Mouse (Mus musculus) heart, postnatal 25 days (tissue): Measurements from ENCODE around the gene Dennd1b. TPM values are rescaled to one million over a fixed set of nuclear protein-coding genes. Genes with fewer than 3 reads are reported as not detected.

Experiments
- DNase-seq: peaks from one replicate; pipeline ENCODE4 v3.0.0; 2022; ENCODE audit warnings: low spot score
- intact Hi-C: fragments of 180-260 bp; cut with DNase I; formaldehyde crosslinking; loops from one replicate; pipeline ENCODE4 v1.15.1; 2025
- total RNA-seq, 2 experiments: library from RNA; stranded (reverse); gene quantifications; 2 replicates each; pipeline ENCODE4 v1.2.3; 2021

The Dennd1b gene
- total RNA-seq, 2 experiments from 2014 or later = 22.6 to 23.2 TPM

DNA sequence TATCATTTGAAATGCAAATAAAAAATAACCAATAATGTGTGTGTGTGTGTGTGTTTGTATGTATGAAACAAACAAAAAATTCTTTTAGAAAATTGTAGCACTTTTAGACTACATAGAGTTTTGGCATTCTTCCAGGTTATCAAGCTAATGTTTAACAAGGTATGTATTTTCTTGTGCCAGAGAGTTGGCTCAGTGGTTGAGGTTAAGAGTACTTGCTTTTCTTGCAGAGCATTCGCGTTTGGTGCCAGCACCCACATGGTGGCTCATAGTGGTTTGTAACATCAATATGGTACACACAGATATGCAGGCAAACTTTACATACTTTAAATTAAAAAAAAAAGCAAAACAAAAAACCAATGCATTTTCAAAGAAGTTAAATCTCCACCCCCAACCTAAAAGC lies 101.5 kb downstream of the Dennd1b start:
- intact Hi-C loops = no loop called here
- no peak for DNase-seq

DNA sequence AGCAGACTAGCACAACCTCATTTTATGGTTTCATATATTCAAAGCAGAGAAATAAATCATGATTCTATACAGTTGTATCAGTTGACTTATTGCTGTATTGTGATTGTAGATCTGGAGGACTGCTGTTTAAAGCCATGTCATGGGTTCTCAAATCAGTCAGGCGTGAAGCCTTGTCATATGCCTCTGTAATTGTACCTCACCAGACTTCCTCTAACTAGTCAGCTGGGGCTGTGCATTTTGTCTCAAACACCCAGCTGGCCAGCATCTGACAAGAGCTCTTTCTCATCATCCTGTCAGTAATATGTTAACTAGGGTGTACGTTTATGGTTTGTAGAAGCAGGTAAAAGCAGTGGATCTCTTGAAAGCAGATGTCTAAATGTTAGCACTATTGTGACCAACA lies 104.0 kb downstream of the Dennd1b start:
- intact Hi-C loops = no loop called here

DNA sequence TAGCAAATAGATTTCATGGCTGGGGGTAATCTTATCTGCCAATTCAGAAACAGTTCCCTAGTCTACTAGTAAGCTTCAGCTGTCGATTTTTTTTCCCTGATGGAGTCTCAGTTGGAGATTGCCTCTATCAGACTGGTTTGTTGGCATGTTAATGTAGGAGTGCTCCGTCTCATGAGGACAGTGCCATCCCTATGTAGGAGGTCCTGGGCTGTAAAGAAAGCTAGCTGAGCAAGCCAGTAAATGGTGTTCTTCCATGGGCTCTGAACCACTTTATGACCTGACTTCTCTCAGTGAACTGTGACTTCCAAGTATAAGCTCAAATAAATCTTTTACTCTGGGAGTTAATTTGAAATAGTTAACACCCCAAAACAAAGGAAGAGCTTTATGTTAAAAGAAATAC lies 107.8 kb downstream of the Dennd1b start:
- no peak for DNase-seq
- intact Hi-C loops = no loop called here

More for the DNA sequence above, 104.0 kb downstream of the Dennd1b start:
- DNase-seq = no peak

DNA sequence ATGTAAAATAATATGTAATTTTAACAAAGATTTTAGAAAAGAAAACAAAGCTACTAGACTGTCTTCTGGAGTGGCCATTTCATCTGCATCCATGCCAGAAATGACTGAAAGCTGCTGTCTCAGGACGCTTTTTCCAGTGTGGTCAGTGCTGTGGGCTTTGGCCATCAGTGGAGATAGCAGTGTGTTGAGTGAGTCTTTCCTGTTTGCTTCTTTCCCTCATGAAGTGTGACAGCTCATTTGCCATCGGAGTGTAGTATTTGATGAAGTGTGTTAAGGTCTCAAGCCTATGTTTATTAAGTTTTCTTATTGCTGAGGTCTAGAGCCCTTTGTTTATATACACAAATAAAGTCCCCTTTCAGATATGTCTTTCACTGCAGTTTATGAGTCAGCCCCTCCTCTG lies 112.4 kb downstream of the Dennd1b start:
- intact Hi-C loops = loop anchor here (5.0 kb wide), 1 partner anchor 163 kb away; no protein-coding TSS in a partner anchor
- DNase-seq = no peak

DNA sequence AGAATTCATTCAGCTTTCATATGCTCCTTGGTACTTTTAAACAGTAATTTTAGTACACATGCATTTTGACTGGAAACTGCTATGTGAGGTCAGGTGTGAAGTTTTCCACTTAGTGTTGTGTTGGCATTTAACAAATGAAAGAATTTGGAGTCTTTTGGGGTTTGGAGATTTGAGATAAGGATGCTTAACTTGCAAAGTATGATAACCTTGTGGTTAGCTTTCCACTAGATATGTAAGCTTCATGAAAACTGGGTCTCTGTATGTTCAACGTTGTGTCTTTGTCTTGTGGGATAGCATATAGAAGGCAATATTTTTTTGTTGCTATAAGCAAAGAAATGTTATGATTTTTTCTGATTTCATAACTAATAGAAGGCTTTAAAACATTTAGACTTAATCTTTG lies 114.8 kb downstream of the Dennd1b start:
- intact Hi-C loops = loop anchor here (5.0 kb wide), 1 partner anchor 166 kb away; no protein-coding TSS in a partner anchor

DNA sequence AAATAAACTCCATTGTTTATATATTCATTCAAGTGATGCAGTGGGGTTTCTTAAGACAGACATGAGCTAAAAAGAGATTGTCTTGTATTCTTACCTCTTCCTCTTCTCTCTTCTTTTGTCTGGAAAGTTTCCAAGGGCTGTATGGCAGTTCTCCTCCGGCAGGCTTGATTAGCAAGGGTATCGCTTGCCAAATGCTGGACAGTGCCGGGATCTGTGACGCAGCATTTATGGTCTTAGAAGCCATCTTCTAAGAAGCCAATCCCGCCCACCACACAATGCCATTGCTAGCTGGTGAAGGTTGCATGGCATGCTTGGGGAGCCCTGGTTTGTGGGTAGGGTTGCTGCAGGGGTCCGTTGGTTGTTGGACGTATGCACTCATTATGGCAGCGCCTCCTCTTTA lies 115.8 kb downstream of the Dennd1b start:
- no peak for DNase-seq
- intact Hi-C loops = loop anchor here (5.0 kb wide), 1 partner anchor 167 kb away; no protein-coding TSS in a partner anchor

More for the DNA sequence above, 114.8 kb downstream of the Dennd1b start:
- DNase-seq = no peak

DNA sequence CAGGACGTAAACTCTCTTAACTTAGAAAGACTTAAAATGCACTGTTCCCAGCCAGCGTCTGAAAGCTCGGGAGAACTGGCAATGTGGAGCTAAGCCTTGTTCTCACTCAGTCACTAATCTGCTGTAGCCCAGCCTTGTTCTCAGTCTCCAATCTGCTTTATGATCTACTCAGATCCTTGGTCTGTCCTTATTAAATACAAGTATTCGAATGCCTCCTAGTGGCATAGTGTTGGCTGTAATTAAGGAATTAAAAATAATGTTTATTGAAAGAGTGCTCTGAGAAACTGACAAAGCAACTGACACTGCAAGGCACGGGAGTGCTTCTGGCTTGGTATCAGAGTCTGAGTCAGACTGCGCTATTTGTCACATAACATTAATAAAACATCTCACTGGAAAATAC lies 116.3 kb downstream of the Dennd1b start:
- intact Hi-C loops = loop anchor here (5.0 kb wide), 1 partner anchor 167 kb away; no protein-coding TSS in a partner anchor
- DNase-seq = no peak

DNA sequence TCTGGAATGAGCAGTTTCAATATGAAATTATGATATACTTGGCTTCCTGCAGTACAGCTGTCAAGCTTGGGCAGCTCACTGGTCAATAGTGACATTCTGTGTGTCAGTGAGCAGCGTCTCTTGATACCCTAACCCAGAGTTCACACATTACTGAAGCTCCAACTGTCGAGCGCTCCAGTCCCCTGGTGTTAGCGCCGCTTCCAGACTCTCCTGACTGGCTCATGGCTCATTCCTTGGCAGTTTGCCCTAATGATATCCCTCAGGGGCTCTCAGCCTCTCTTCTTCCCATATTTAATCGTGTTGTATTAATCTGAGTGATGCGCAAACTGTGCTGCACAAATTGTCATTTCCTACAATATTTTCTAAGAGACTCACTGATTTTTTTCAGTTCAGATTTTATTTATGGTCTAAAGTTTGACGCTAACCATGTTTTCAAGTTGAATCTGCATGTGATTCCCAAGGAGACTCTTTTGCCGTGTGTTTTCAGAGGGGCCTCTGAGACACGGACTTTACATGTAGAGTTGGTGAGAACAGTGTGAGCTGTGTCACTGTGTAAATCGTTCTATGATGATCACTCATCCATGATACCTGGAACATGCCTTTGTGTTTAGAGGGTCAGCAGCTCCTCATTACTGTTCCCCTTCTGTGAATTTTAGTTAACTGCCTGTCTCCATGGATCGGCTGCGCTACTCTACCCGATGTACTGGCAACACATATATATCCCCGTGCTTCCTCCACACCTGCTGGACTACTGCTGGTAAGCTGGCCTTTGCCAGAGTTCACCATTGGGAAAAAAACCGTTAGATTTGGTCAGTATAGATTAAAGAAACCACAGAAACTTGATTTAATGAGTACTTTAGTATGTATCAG lies 117.5 kb downstream of the Dennd1b start:
- no peak for DNase-seq
- intact Hi-C loops = loop anchor here (5.0 kb wide), 2 partner anchors 118 to 223 kb away; partner anchors contain the start of genes 2310009B15Rik and Dennd1b

DNA sequence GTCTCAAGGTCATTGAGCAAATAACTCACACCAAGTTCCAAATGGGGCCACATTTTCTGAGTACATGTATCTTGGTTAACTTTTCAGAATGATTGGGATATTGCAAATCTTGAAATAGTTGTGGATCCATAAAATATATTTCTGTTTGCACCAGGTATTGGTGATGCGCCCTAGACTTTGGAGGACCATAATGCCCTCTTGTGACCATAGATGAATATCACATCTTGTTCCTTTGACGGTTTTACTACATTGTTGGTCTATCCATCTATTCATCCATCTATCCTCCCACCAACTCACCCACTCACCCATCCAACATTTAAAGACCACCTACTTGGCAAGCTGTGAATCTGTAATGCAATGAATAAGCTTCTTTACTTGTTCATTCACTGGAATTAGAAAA lies 120.1 kb downstream of the Dennd1b start:
- DNase-seq = no peak
- intact Hi-C loops = loop anchor here (1.0 to 5.0 kb wide), 3 partner anchors 121 to 248 kb away; partner anchors contain the start of genes 2310009B15Rik and Dennd1b

DNA sequence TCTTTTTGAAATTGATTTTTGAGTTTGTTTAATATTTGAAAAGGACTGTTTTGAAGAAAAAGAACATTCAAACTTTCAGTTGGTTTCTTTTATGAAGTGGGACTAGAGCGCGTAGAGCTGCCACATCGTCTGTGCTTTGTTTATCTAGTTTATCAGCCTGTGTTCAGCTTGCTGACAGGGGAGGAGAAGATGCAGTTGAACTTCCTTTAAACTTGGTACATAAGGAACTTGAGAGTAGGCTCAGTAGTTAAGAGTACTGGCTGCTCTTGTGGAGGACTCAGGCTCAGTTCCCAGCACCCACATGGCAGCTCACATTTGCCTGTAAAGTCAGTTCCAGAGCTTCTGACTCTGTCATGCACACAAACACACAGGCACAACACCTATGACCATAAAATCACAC lies 124.3 kb downstream of the Dennd1b start:
- intact Hi-C loops = no loop called here
- DNase-seq = no peak

DNA sequence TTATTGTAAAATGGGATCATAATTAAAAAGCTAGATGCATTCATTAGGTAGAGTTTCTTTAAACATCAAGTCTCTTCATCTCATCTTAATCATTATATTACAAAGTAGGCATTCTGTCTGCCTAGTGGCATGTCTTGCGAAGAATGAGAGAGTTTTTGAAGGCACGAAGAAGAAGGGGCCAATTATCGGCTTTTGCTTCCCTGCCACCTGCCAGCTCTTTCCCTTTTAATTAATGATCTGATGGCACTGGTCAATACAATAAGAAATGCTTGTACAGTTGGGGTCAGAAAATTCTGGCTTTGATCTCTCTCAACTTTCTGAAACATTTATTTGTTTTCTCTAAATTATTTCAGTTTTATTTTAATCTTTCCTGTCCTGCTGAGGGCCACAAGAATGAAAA lies 127.5 kb downstream of the Dennd1b start:
- no peak for DNase-seq

DNA sequence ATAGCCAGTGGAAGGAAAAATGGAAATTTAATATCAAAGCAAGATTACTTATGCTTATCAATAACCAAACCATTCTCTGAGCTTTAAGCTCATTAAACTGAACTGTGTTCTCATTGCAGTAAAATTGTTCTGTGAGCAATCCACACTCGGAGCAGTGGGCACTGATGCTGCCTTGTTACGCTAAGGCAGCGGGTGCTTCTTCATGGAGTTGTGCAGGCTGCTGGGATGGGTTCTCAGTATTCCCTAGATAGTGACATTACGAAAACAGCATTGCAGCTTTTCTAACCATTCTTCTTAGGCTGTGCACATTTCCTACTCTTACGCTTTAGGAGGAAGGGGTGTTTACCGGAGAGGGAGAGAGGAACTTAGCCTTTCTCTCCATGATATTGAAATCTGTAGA lies 128.5 kb downstream of the Dennd1b start:
- intact Hi-C loops = no loop called here

More for the DNA sequence above, 127.5 kb downstream of the Dennd1b start:
- intact Hi-C loops = no loop called here

DNA sequence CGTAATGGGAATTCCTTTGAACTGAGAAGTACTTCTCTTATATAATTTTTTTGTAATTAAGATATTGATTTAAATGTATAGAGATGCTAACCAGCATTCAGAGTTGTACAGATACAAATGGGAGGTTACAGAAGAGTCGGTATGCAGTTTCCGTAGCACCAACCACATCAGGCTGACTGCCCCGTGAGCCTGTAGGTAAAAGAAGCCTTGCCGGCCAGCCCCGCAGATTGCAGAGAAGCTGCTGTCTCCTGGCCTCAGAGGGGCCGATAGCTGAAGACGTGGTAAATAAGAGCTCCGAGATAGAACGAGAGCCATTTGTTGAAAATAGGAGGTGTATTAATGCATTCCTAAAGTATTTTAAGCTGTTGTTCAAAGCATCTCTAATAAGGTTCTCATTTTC lies 128.9 kb downstream of the Dennd1b start:
- intact Hi-C loops = no loop called here
- no peak for DNase-seq

More for the DNA sequence above, 128.5 kb downstream of the Dennd1b start:
- no peak for DNase-seq

DNA sequence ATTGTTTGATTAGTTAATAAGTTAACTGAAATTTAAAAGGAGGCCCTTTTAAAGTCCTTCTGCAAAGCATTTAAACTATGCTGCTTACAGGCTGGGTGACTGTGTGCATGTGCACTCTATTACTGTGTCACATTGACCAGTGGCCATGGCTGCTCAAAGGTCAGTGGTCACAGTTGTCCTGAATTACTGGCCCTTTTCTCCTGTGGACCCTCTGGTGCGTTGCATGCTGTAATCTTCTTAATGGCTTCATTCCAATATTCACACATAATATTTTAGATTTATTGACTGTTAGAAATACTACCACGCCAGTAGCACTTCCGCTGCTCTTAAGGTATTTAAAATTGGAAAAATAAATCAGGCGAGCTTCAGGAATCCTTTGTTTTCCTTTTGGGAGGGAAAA lies 129.5 kb downstream of the Dennd1b start:
- intact Hi-C loops = no loop called here
- no peak for DNase-seq

DNA sequence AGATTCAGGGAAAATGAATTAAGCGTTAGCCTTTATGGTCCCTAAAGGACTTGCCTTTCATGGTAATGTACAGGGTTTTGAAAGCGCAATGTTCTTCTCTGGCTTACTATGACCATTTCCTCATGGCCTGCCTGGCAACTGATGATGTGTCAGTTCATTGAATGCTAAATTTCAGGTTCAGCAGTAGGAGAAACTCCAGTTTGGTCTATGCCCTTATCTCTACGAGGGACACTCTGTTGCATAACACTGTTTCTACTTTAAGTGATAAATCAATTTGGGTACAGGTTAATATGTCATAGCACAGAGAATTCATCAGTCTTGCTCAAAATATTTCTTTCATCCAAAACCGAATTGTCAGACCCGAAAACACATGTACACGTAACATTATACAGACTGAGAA lies 133.1 kb downstream of the Dennd1b start:
- no peak for DNase-seq
- intact Hi-C loops = no loop called here

DNA sequence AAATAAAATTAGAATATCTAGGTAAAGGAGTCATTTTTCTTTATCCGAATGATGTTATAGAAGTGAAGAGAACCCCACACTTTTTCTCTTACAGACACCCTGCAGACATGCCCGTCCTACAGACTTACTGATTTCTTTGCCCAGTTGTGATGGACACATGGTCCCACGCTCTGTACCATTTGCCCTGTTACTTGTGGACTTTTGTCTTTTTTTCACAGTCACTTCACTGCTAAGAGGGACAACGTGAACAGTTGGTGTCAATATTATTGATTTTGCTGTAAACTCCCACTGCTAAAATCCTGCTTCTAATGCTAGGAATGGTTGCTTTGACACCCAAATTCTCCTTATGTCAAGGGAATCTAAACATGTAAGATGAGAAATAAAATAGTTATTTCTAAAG lies 134.9 kb downstream of the Dennd1b start:
- intact Hi-C loops = no loop called here
- no peak for DNase-seq

DNA sequence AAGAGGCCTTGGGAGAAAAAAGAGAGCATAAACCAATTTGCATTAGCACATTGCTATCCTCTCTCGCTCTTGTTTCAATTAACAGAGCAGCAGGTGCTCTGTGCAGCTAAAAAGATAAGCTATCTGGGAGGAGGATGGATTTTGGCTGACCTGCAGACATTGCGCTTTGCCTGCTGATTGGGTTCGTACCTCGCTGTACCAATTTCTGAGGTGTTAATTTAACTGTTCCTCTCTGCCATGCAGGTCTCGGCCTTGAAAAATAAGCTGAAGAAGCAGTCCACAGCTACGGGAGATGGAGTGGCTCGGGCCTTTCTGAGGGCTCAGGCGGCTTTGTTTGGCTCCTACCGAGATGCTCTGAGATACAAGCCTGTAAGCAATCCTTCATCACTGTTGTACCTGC lies 138.5 kb downstream of the Dennd1b start:
- intact Hi-C loops = no loop called here
- DNase-seq = no peak

DNA sequence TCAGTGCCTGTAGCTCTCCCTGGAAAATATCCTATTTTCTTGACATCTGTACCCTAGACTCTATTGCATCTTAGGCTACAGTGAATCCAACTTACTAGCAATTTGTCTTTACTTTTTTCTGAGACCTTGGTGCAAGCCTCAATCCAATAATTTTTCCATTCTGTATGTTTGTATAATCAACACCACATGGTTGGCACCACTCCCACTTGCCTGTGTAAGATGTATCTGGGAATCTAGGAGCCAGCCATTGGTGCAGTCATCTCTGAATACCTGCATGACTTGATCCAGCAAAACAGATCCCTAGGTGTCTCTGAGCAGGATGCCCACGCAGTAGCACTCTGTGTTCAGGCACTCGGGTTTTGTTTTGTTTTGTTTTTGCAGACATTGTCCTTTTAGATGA lies 145.0 kb downstream of the Dennd1b start:
- intact Hi-C loops = no loop called here
- DNase-seq = no peak

DNA sequence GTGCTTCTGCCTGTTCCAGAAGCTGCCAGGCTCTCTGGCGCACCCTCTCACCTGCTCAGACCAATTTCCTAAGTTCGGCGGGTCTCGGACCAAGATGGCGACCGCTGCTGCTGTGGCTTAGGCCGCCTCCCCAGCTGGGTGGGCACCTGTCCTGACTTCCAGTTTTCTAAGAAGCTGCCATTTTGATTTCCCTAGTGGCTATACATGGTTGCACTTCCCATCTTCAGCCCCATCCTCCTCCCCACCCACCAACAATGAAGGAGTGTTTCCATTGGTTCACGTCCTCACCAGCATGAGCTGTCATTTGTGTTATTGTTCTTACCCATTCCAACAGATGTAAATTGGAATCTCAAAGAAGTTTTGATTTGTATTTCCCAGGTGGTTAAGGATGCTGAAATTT lies 159.4 kb downstream of the Dennd1b start:
- intact Hi-C loops = no loop called here
- no peak for DNase-seq

DNA sequence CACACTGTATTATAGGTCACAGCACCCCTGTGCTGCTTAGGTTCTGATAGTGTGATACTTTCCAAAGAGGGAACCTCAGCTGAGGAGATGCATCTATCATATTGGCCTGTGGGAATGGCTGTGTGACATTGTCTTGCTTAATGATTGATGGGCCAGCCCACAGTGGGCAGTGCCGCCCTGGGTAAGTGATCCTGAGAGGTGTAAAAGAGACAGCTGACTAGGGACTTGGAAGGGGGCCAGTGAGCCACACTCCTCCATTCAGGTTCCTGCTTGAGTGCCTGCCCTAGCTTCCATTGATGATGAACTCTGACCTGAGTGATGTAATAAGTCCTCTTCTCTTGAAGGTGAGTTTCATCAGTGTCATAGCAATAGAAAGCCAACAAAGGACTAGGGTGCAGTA lies 176.4 kb downstream of the Dennd1b start:
- DNase-seq = no peak
- intact Hi-C loops = no loop called here

DNA sequence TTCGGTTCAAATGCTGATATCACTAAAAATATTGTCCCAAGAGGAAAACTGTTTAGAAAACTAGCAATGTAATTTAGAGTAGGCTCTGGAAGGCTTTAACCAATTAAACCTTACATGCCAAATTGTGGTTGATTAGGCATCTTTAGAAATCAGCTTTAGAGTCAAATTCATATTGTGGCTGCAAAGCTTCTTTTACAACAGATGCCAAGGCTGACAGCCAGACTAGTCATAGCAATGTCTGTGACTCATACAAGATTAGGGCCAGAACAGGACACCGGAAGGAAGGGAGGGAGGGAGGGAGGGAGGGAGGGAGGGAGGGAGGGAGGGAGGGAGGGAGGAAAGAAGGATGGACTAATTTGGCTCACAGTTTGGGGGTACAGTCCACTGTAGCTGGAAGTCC lies 182.3 kb downstream of the Dennd1b start:
- intact Hi-C loops = no loop called here
- DNase-seq = no peak
